Mouse (Mus musculus) heart, adult 9 months (tissue): ENCODE measurements at regions not wholly inside any gene's neighbourhood (a gene's known extent, or its start where the extent isn't known, plus 50 kb on each side); places are given as distances from the start of the nearest gene placed in this dataset.

Experiments used
- DNase-seq, 2 experiments: peaks; one replicate each; pipeline ENCODE4 v3.0.0; 2022; ENCODE audit warnings: low spot score in 2 of 2

DNA sequence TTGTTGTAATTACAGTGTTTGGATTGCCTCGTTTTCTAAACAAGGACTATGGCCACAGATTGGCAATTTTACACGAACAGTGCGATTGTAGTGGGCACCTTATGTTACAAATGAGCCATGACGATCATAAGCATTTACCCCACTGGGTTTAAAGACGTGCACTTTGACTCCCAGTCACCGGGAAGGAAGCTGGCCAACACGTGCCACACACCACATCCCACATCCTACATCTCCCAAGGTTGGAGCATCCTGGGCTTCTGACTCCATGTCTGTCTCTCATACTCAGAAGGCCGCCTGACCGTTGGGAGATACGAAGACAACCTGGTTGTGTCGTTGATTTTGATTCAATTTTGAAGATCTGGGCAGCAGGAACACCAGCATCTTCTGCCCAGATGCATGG is 159.8 kb upstream of the Tshz3 start:
- no peak for DNase-seq

- no peak for DNase-seq
Measured at GRCm38 (mm10) chr7:36548007-36548406, 149.9 kb upstream of the Tshz3 start.

GRCm38 (mm10) chr7:36548440-36548839 is 149.5 kb upstream of the Tshz3 start:
- no peak for DNase-seq

- DNase-seq, result no peak
Measured at GRCm38 (mm10) chr7:36571061-36571460, 126.9 kb upstream of the Tshz3 start.

DNA sequence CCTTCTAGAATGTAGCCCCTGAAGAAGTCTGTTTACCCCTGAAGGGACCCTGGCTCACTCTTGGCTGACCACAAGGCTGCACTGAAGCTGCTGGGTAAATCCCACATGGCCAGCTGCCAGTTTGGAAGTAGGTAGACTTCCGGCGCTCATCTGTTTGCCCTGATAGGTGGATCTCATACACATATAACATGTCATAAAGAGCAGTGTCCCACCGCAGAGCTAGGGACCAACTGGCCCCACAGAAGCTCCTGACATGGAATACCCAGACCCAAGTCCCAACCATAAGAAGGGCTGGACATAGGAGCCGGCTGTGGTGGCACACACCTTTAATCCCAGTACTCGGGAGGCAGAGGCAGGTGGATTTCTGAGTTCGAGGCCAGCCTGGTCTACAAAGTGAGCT is 115.8 kb upstream of the Tshz3 start:
- no peak for DNase-seq

DNA sequence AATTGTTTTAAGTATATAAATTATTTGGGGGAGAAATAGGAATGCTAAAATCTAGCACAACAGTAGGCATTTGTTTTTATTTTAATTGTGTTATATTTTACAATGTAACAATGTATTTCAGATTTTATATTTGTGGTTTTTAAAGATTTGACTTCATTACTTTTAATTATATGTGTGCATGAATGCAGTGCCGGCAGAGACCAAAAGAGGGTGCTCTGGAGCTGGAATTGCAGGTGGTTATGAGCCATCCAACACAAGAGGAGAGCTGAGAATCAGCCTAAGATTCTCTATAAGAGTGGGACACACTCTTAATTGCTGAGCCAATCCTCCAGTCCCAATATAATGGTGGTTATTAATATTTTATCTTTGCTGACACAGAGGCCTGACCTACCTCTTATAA is 112.9 kb upstream of the Tshz3 start:
- no peak for DNase-seq

GRCm38 (mm10) chr7:36591496-36591895 is 106.4 kb upstream of the Tshz3 start:
- DNase-seq, result no peak

GRCm38 (mm10) chr7:36596630-36597301 is 101.2 kb upstream of the Tshz3 start:
- peak; percentile 60 to 66 for DNase-seq

DNA sequence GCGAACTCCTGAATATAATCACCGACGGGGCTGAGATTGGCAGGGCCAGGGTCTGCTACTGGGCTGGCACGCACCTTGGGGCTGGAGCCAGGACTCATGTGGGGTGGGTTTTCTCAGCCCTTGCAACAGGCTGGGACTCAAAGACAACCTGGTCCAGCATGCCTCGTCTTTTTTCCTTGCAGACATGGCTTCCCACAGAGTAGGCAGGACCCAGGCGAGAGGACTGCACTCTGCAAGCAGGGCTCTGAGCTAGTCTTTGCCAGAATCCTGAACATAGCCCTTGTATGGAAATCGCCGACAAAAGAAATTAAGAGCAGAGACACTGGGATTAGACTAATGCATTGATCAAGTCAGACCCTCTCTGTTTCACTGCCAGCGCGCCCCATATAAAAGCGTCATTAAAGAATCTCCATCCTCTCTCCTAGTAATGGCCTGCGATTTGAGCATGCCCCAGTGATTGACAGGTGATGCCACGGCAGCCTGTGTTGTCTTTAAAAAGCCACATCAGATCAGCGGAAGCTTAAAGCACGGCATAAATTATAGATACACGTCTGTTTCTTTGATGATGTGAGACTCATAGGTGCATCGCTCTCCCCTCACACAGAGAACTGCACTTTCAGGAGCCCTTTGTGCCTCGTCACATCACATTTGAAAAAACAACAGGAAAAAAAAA is 92.8 kb upstream of the Tshz3 start:
- DNase-seq, result no peak

GRCm38 (mm10) chr7:36620256-36620655 is 77.7 kb upstream of the Tshz3 start:
- DNase-seq, result no peak

GRCm38 (mm10) chr7:36644252-36644651 is 53.7 kb upstream of the Tshz3 start:
- no peak for DNase-seq
